Mouse (Mus musculus) Muller cell, postnatal 12 days (primary cell): ENCODE data around the gene Gm11983.
A peak's percentile ranks its signal among the peaks of the same experiment; 100 is the strongest.
"Not testable (repeated sequence)": the region's sequence is repeated elsewhere in the genome, so short reads cannot be mapped to it uniquely, and the experiment has no call there.

ENCODE experiments used
- DNase-seq: peaks from one replicate; pipeline ENCODE4 v3.0.0-alpha.2; 2015; ENCODE audit errors: inconsistent ontology term

Gm11983 gene

GRCm38 (mm10) chr11:6837554-6837953, at the start of gene Gm11983:
Gene Gm11983, minus strand, starts transcription at chr11:6837654.
- no peak for DNase-seq

GRCm38 (mm10) chr11:6883045-6883444, 45.6 kb upstream of the Gm11983 start:
- not testable (repeated sequence) for DNase-seq

GRCm38 (mm10) chr11:6881614-6882013, 44.2 kb upstream of the Gm11983 start:
- no peak for DNase-seq

- no peak for DNase-seq
Observed at GRCm38 (mm10) chr11:6877740-6878139, 40.3 kb upstream of the Gm11983 start.

GRCm38 (mm10) chr11:6870947-6871346, 33.5 kb upstream of the Gm11983 start:
- DNase-seq: no peak

GRCm38 (mm10) chr11:6865536-6865935, 28.1 kb upstream of the Gm11983 start:
- no peak for DNase-seq

- DNase-seq: no peak
Observed at GRCm38 (mm10) chr11:6862185-6862584, 24.7 kb upstream of the Gm11983 start.

GRCm38 (mm10) chr11:6859898-6860858, 22.7 kb upstream of the Gm11983 start:
- DNase-seq: peak; percentile 81

GRCm38 (mm10) chr11:6859096-6859495, 21.6 kb upstream of the Gm11983 start:
- DNase-seq: no peak

GRCm38 (mm10) chr11:6855942-6856341, 18.5 kb upstream of the Gm11983 start:
- DNase-seq: no peak

- not testable (repeated sequence) for DNase-seq
Observed at GRCm38 (mm10) chr11:6853366-6853765, 15.9 kb upstream of the Gm11983 start.

- peak; percentile 65 for DNase-seq
Observed at GRCm38 (mm10) chr11:6843831-6844230, 6.4 kb upstream of the Gm11983 start.

- no peak for DNase-seq
Observed at GRCm38 (mm10) chr11:6842160-6842559, 4.7 kb upstream of the Gm11983 start.

GRCm38 (mm10) chr11:6840775-6841174, 3.3 kb upstream of the Gm11983 start:
- DNase-seq: no peak

- no peak for DNase-seq
Observed at GRCm38 (mm10) chr11:6834636-6835035, 2.8 kb downstream of the Gm11983 start.

GRCm38 (mm10) chr11:6833731-6834130, 3.7 kb downstream of the Gm11983 start:
- DNase-seq: no peak

GRCm38 (mm10) chr11:6831931-6832330, 5.5 kb downstream of the Gm11983 start:
- DNase-seq: no peak

GRCm38 (mm10) chr11:6828196-6828595, 9.3 kb downstream of the Gm11983 start:
- no peak for DNase-seq

- no peak for DNase-seq
Observed at GRCm38 (mm10) chr11:6826157-6826556, 11.3 kb downstream of the Gm11983 start.

GRCm38 (mm10) chr11:6823176-6823575, 14.3 kb downstream of the Gm11983 start:
- DNase-seq: no peak

- DNase-seq: no peak
Observed at GRCm38 (mm10) chr11:6814486-6814885, 23.0 kb downstream of the Gm11983 start.

- not testable (repeated sequence) for DNase-seq
Observed at GRCm38 (mm10) chr11:6802879-6803278, 34.6 kb downstream of the Gm11983 start.

- DNase-seq: no peak
Observed at GRCm38 (mm10) chr11:6790690-6791089, 46.8 kb downstream of the Gm11983 start.
